Mouse (Mus musculus): ENCODE data around the gene Tnfrsf13b. TPM values are rescaled to one million over a fixed set of nuclear protein-coding genes. Genes with fewer than 3 reads are reported as not detected.
"Not testable (repeated sequence)": the region's sequence is repeated elsewhere in the genome, so short reads cannot be mapped to it uniquely, and the experiment has no call there.

The Tnfrsf13b gene
- polyA plus RNA-seq, 1 experiment from 2014 or later, result 0.96 TPM

GRCm38 (mm10) chr11:61159796-61160732, 33.5 kb downstream of the Tnfrsf13b start:
- WGBS, result 75% methylated on average over 11 of the region's 11 CpGs
- no peak overlapping the region for H3K4me3 ChIP-seq (replicated peaks; ENCODE audit: low read length)
- ATAC-seq (ENCODE audit: low FRiP score), result no peak
- H3K27me3 ChIP-seq (ENCODE audit: control insufficient read depth, insufficient read depth, low read length), result no peaks in the 10 kb centered on the region
- no peak for DNase-seq (ENCODE audit: low spot score)
- no peaks in the 10 kb centered on the region for H3K9me3 ChIP-seq (ENCODE audit: control insufficient read depth, low read length)
- H3K4me1 ChIP-seq (replicated peaks; ENCODE audit: control insufficient read depth, insufficient read depth, low read length), result no peaks in the 10 kb centered on the region
- peaks cover 100% of the 10 kb centered on the region for H3K36me3 ChIP-seq (replicated peaks; ENCODE audit: control insufficient read depth, insufficient read depth)
- no peak overlapping the region for H3K4me2 ChIP-seq (replicated peaks)
- H3K27ac ChIP-seq, result no peak overlapping the region
- H3K9ac ChIP-seq, result no peak overlapping the region

GRCm38 (mm10) chr11:61161121-61161520, 34.6 kb downstream of the Tnfrsf13b start:
- no peak for DNase-seq (ENCODE audit: low spot score)
- Histone ChIP-seq H3K9ac (no peak overlapping the region), H3K9me3 (ENCODE audit: control insufficient read depth, low read length) (no peaks in the 10 kb centered on the region), H3K4me3 (replicated peaks; ENCODE audit: low read length) (no peak overlapping the region), H3K27me3 (ENCODE audit: control insufficient read depth, insufficient read depth, low read length) (no peaks in the 10 kb centered on the region), H3K4me1 (replicated peaks; ENCODE audit: control insufficient read depth, insufficient read depth, low read length) (no peaks in the 10 kb centered on the region), H3K27ac (no peak overlapping the region), H3K36me3 (replicated peaks; ENCODE audit: control insufficient read depth, insufficient read depth) (peaks cover 100% of the 10 kb centered on the region), H3K4me2 (replicated peaks) (no peak overlapping the region)
- 94% methylated on average over 13 of the region's 13 CpGs for WGBS
- ATAC-seq (ENCODE audit: low FRiP score), result no peak

- ATAC-seq (ENCODE audit: low FRiP score), result no peak
- Histone ChIP-seq H3K4me2 (replicated peaks) (no peak overlapping the region), H3K27me3 (ENCODE audit: control insufficient read depth, insufficient read depth, low read length) (no peaks in the 10 kb centered on the region), H3K27ac (no peak overlapping the region), H3K4me1 (replicated peaks; ENCODE audit: control insufficient read depth, insufficient read depth, low read length) (no peaks in the 10 kb centered on the region), H3K9me3 (ENCODE audit: control insufficient read depth, low read length) (no peaks in the 10 kb centered on the region), H3K9ac (no peak overlapping the region), H3K36me3 (replicated peaks; ENCODE audit: control insufficient read depth, insufficient read depth) (peaks cover 100% of the 10 kb centered on the region), H3K4me3 (replicated peaks; ENCODE audit: low read length) (no peak overlapping the region)
- 97% methylated on average over 14 of the region's 14 CpGs for WGBS
- no peak for DNase-seq (ENCODE audit: low spot score)
Measured at GRCm38 (mm10) chr11:61162776-61163175, 36.2 kb downstream of the Tnfrsf13b start.

GRCm38 (mm10) chr11:61163341-61163740, 36.8 kb downstream of the Tnfrsf13b start:
- WGBS, result 89% methylated on average over 3 of the region's 3 CpGs
- no peak overlapping the region for H3K4me3 ChIP-seq (replicated peaks; ENCODE audit: low read length)

GRCm38 (mm10) chr11:61164366-61164765, 37.8 kb downstream of the Tnfrsf13b start:
- peaks cover 89% of the 10 kb centered on the region for H3K36me3 ChIP-seq (replicated peaks; ENCODE audit: control insufficient read depth, insufficient read depth)
- no peak overlapping the region for H3K9ac ChIP-seq
- no peak overlapping the region for H3K4me3 ChIP-seq (replicated peaks; ENCODE audit: low read length)
- no peak overlapping the region for H3K4me2 ChIP-seq (replicated peaks)
- DNase-seq (ENCODE audit: low spot score), result no peak
- ATAC-seq (ENCODE audit: low FRiP score), result no peak
- H3K9me3 ChIP-seq (ENCODE audit: control insufficient read depth, low read length), result no peaks in the 10 kb centered on the region
- 94% methylated on average over 6 of the region's 6 CpGs for WGBS
- H3K27ac ChIP-seq, result no peak overlapping the region
- peaks cover 14% of the 10 kb centered on the region for H3K4me1 ChIP-seq (replicated peaks; ENCODE audit: control insufficient read depth, insufficient read depth, low read length)
- no peaks in the 10 kb centered on the region for H3K27me3 ChIP-seq (ENCODE audit: control insufficient read depth, insufficient read depth, low read length)

More at GRCm38 (mm10) chr11:61163341-61163740, 36.8 kb downstream of the Tnfrsf13b start:
- no peak overlapping the region for H3K4me2 ChIP-seq (replicated peaks)
- no peaks in the 10 kb centered on the region for H3K9me3 ChIP-seq (ENCODE audit: control insufficient read depth, low read length)
- no peaks in the 10 kb centered on the region for H3K27me3 ChIP-seq (ENCODE audit: control insufficient read depth, insufficient read depth, low read length)
- peaks cover 100% of the 10 kb centered on the region for H3K36me3 ChIP-seq (replicated peaks; ENCODE audit: control insufficient read depth, insufficient read depth)
- H3K4me1 ChIP-seq (replicated peaks; ENCODE audit: control insufficient read depth, insufficient read depth, low read length), result peaks cover 4% of the 10 kb centered on the region; the same call in 1 of the 2 replicates
- no peak overlapping the region for H3K9ac ChIP-seq
- H3K27ac ChIP-seq, result no peak overlapping the region
- DNase-seq (ENCODE audit: low spot score) (no peak), ATAC-seq (ENCODE audit: low FRiP score) (no peak)

GRCm38 (mm10) chr11:61164881-61165280, 38.3 kb downstream of the Tnfrsf13b start:
- H3K4me2 ChIP-seq (replicated peaks), result no peak overlapping the region
- H3K27me3 ChIP-seq (ENCODE audit: control insufficient read depth, insufficient read depth, low read length), result no peaks in the 10 kb centered on the region
- peaks cover 84% of the 10 kb centered on the region for H3K36me3 ChIP-seq (replicated peaks; ENCODE audit: control insufficient read depth, insufficient read depth)
- DNase-seq (ENCODE audit: low spot score) (no peak), ATAC-seq (ENCODE audit: low FRiP score) (no peak)
- H3K9ac ChIP-seq, result no peak overlapping the region
- no peak overlapping the region for H3K27ac ChIP-seq
- H3K9me3 ChIP-seq (ENCODE audit: control insufficient read depth, low read length), result no peaks in the 10 kb centered on the region
- H3K4me1 ChIP-seq (replicated peaks; ENCODE audit: control insufficient read depth, insufficient read depth, low read length), result peaks cover 19% of the 10 kb centered on the region
- H3K4me3 ChIP-seq (replicated peaks; ENCODE audit: low read length), result no peak overlapping the region
- WGBS, result 95% methylated on average over 10 of the region's 10 CpGs

GRCm38 (mm10) chr11:61170184-61170583, 43.6 kb downstream of the Tnfrsf13b start:
- peaks cover 57% of the 10 kb centered on the region for H3K4me1 ChIP-seq (replicated peaks; ENCODE audit: control insufficient read depth, insufficient read depth, low read length)
- H3K4me2 ChIP-seq (replicated peaks), result no peak overlapping the region
- 85% methylated on average over 5 of the region's 5 CpGs for WGBS

GRCm38 (mm10) chr11:61173477-61173876, 46.9 kb downstream of the Tnfrsf13b start:
- H3K9me3 ChIP-seq (ENCODE audit: control insufficient read depth, low read length); DNase-seq (ENCODE audit: low spot score); H3K27ac ChIP-seq; H3K36me3 ChIP-seq (replicated peaks; ENCODE audit: control insufficient read depth, insufficient read depth); H3K27me3 ChIP-seq (ENCODE audit: control insufficient read depth, insufficient read depth, low read length); ATAC-seq (ENCODE audit: low FRiP score): not testable (repeated sequence)
- Histone ChIP-seq H3K9ac (peak overlapping the region; percentile 100), H3K4me3 (replicated peaks; ENCODE audit: low read length) (peak overlapping the region; percentile 97), H3K4me2 (replicated peaks) (peak overlapping the region; percentile 77), H3K4me1 (replicated peaks; ENCODE audit: control insufficient read depth, insufficient read depth, low read length) (peaks cover 57% of the 10 kb centered on the region)
- WGBS, result 34% methylated on average over 15 of the region's 15 CpGs

More at GRCm38 (mm10) chr11:61170184-61170583, 43.6 kb downstream of the Tnfrsf13b start:
- Histone ChIP-seq H3K27ac (no peak overlapping the region), H3K27me3 (ENCODE audit: control insufficient read depth, insufficient read depth, low read length) (no peaks in the 10 kb centered on the region), H3K9me3 (ENCODE audit: control insufficient read depth, low read length) (no peaks in the 10 kb centered on the region), H3K9ac (no peak overlapping the region), H3K36me3 (replicated peaks; ENCODE audit: control insufficient read depth, insufficient read depth) (peaks cover 31% of the 10 kb centered on the region), H3K4me3 (replicated peaks; ENCODE audit: low read length) (no peak overlapping the region)
- ATAC-seq (ENCODE audit: low FRiP score), result no peak
- no peak for DNase-seq (ENCODE audit: low spot score)

GRCm38 (mm10) chr11:61174291-61174820, 47.8 kb downstream of the Tnfrsf13b start:
- peak overlapping the region; percentile 97 for H3K4me3 ChIP-seq (replicated peaks; ENCODE audit: low read length)
- H3K36me3 ChIP-seq (replicated peaks; ENCODE audit: control insufficient read depth, insufficient read depth), result no peaks in the 10 kb centered on the region
- peak overlapping the region; percentile 100 for H3K27ac ChIP-seq
- DNase-seq (ENCODE audit: low spot score) (peak; percentile 79), ATAC-seq (ENCODE audit: low FRiP score) (peak; percentile 29)
- H3K9me3 ChIP-seq (ENCODE audit: control insufficient read depth, low read length), result no peaks in the 10 kb centered on the region
- H3K9ac ChIP-seq, result peak overlapping the region; percentile 100
- H3K4me2 ChIP-seq (replicated peaks), result peak overlapping the region; percentile 77
- no peaks in the 10 kb centered on the region for H3K27me3 ChIP-seq (ENCODE audit: control insufficient read depth, insufficient read depth, low read length)
- WGBS, result under 1% methylated on average over 28 of the region's 28 CpGs
- H3K4me1 ChIP-seq (replicated peaks; ENCODE audit: control insufficient read depth, insufficient read depth, low read length), result peaks cover 48% of the 10 kb centered on the region

All from hindbrain, embryonic 14.5 days (tissue).